Mouse (Mus musculus): ENCODE results near the gene Smtnl1. TPM values are rescaled to one million over a fixed set of nuclear protein-coding genes. Genes with fewer than 3 reads are reported as not detected.

Gene Smtnl1
- total RNA-seq, 2 experiments from 2014 or later: not detected

Other genes with a start within 250 kb of the Smtnl1 start
- 10 to 100 TPM; 59.5 to 62.9 TPM for gene Ctnnd1, start 171.9 kb downstream of the Smtnl1 start, total RNA-seq (2021)
- not detected for gene Btbd18, start 163.6 kb downstream of the Smtnl1 start, total RNA-seq (2021)
- gene Selenoh, start 151.9 kb downstream of the Smtnl1 start, total RNA-seq (2021): 10 to 100 TPM; 28.9 to 37.9 TPM
- gene Gm28635, start 144.6 kb downstream of the Smtnl1 start, total RNA-seq (2021): 1 to 10 TPM; 5.8 to 6.1 TPM
- gene Med19, start 144.2 kb downstream of the Smtnl1 start, total RNA-seq (2021): 10 to 100 TPM; 31.4 to 33.8 TPM
- 100 to 1,000 TPM; 235 to 251 TPM for gene Tmx2, start 143.5 kb downstream of the Smtnl1 start, total RNA-seq (2021)
- gene Zdhhc5, start 107.5 kb downstream of the Smtnl1 start, total RNA-seq (2021): 10 to 100 TPM; 49.2 TPM
- gene Clp1, start 95.3 kb downstream of the Smtnl1 start, total RNA-seq (2021): 10 to 100 TPM; 10.4 to 10.5 TPM
- gene Ypel4, start 88.6 kb downstream of the Smtnl1 start, total RNA-seq (2021): 10 to 100 TPM; 92.2 to 93.5 TPM
- gene Gm19426, start 79.0 kb downstream of the Smtnl1 start, total RNA-seq (2021): 1 to 10 TPM; 2.2 to 2.5 TPM
- gene Serping1, start 47.2 kb downstream of the Smtnl1 start, total RNA-seq (2021): 1 to 10 TPM; 8.5 to 9.2 TPM
- gene Ube2l6, start 23.8 kb downstream of the Smtnl1 start, total RNA-seq (2021): 1 to 10 TPM; 8.2 to 8.5 TPM
- gene Timm10, start 4.3 kb upstream of the Smtnl1 start, total RNA-seq (2021): 10 to 100 TPM; 46.9 to 57.8 TPM
- gene Slc43a1, start 16.2 kb upstream of the Smtnl1 start, total RNA-seq (2021): under 1 TPM; 0.21 to 0.23 TPM
- gene Rtn4rl2, start 64.1 kb upstream of the Smtnl1 start, total RNA-seq (2021): 10 to 100 TPM; 91.9 to 95.9 TPM
- under 1 TPM; 0.19 to 0.33 TPM for gene Slc43a3, start 113.9 kb upstream of the Smtnl1 start, total RNA-seq (2021)
- gene Prg2, start 157.8 kb upstream of the Smtnl1 start, total RNA-seq (2021): not detected
- not detected for gene Prg3, start 165.6 kb upstream of the Smtnl1 start, total RNA-seq (2021)
- 100 to 1,000 TPM; 105 to 109 TPM for gene Ssrp1, start 214.6 kb upstream of the Smtnl1 start, total RNA-seq (2021)
- gene P2rx3, start 214.8 kb upstream of the Smtnl1 start, total RNA-seq (2021): 1 to 10 TPM; 1.9 to 2.1 TPM
- gene Tnks1bp1, start 225.4 kb upstream of the Smtnl1 start, total RNA-seq (2021): 100 to 1,000 TPM; 128 to 136 TPM